Mouse (Mus musculus): ENCODE measurements around the gene Dnajb8.

Gene Dnajb8

DNA sequence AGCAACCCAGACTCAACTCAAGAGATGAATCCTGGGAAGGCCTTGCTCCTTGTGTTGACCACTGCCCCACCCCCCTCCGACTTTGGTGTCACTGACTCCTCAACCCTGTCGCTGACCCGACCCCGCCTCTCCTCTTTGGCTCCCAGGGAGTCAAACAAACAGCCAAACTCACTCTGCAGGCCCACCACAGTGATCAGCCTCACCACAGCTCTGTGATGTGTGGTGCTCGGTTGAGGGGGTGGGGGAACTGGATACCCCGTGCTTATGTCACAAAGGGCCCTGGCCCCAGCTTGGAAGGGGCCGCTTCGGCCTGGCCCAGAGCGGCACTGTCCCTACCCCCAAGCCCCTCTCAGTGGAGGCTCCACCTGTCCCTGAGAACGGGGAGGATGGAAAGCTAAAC lies at the start of gene Dnajb8:
Gene Dnajb8, plus strand, starts transcription at position 301 of the 400 bp plus-strand sequence.
- no peak for DNase-seq (ENCODE audit: low spot score)

DNA sequence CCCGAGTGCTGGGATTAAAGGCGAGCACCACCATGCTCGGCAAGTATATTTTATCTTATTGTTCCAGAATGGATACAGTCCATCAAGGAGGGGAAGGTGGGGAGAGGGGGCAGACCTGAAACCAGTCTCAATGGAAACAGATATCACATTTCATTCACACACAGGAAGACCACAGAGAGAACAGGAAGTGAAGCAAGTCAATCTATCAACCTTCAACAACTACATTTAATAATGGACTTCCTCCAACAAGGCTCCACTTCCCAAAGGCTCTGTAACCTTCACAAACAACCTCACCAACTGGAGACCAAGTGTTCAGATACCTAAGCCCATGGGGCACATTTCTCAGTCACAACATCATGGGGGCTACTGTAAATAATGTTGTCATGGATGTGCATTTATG lies 47.9 kb upstream of the Dnajb8 start:
- DNase-seq (ENCODE audit: low spot score) = no peak

DNA sequence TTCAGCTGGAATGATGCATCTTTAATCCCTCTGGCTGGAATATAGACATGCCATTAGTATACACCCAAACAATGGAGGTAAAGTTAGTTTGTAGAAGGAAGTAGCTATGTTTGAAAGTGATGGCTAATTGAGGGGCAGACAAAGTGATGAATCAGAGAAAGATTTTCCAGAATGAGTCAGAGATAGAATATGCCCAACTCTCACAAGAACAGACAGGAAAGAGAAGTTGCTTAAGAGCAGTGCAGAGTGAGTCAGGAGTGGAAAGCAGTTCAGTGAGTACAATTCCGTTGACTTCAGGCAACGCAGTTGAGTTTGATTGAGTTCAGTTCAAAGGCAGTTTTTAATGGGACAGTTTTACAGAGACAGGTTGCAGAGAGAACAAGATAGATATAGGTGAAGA lies 47.4 kb upstream of the Dnajb8 start:
- DNase-seq (ENCODE audit: low spot score) = no peak

DNA sequence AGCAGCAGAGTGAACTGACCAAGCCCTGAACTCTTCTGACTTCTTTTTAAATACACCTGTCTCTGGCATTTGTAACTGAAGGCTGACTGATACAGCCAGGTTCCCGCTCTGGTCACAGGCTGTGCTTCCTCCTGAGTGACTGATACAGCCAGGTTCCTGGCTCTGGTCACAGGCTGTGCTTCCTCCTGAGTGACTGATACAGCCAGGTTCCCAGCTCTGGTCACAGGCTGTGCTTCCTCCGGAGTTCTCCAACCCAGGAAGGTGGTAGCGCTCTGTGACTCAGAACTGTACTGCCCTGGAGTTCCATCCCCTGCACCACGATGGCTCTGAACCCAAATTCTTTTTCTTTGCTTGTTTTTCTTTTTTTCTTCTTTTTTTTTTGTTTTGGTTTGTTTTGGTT lies 37.4 kb upstream of the Dnajb8 start:
- no peak for DNase-seq (ENCODE audit: low spot score)

DNA sequence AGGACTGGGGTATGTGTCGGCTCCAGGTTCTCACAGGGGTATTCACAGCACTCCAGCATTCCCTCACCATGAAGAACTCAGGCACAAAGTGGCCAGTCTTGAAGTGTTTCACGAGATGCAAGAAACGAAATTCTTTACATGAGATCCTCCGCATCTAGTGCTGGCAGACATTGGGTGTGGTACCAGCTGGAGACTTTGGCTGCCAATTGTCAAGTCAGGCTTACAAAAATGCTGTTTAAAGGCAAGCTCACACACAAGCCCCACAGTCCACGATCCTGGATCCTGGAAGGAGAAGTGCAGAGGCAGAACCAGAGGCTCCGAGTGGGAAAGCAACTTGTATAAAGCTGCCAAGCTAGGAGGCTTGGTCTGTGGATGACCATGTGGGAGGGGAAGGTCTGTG lies 33.9 kb upstream of the Dnajb8 start:
- no peak for DNase-seq (ENCODE audit: low spot score)

DNA sequence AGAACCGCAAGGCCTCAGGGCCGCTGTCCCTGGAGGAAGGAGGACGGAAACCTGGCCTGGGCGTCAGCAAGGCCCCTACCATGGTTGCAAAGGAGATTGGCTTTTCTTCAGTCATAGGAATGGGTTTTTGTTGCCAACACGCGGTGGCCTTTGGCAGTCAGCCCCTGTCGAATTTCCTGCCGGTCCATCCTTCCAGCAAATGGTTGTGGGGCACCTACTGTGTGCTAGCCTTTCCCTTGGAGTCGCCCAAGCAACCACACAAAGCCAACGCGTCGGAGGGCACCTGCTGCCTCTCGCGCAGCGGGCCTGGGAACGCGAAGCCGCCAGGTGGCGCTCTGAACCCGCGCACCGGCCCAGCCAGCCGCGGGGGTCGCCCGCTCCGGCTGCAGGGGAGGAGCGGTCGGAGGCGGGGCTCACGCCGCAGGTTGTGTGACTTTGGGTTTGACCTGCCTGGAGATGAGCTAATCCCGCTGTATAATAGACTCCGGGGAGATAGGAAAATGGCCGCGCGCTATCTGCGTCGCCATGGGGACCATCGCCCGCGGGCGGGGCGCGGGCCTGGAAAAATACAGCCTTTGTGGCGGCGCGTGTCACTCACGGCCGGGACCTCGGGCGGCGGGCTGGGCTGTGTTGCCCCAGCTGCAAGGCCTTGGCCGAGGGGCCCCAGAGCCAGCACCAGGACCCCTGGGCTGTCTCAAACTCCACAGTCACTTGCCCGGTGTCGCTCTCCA lies 32.6 kb upstream of the Dnajb8 start:
- peak; percentile 77 for DNase-seq (ENCODE audit: low spot score)

DNA sequence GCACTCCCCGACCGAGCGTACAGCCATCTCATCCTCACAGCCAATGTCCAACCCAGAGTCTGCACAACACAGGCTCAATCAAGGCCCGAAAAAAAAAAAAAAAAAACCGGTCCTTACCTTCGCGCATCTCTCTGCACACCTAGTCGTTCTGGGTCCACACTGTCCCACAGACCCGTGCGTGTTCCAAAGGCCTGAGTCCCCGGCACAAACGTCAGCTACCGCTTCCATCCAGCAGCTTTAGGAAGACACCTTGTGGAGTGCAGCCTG lies 32.1 kb upstream of the Dnajb8 start:
- DNase-seq (ENCODE audit: low spot score) = no peak

DNA sequence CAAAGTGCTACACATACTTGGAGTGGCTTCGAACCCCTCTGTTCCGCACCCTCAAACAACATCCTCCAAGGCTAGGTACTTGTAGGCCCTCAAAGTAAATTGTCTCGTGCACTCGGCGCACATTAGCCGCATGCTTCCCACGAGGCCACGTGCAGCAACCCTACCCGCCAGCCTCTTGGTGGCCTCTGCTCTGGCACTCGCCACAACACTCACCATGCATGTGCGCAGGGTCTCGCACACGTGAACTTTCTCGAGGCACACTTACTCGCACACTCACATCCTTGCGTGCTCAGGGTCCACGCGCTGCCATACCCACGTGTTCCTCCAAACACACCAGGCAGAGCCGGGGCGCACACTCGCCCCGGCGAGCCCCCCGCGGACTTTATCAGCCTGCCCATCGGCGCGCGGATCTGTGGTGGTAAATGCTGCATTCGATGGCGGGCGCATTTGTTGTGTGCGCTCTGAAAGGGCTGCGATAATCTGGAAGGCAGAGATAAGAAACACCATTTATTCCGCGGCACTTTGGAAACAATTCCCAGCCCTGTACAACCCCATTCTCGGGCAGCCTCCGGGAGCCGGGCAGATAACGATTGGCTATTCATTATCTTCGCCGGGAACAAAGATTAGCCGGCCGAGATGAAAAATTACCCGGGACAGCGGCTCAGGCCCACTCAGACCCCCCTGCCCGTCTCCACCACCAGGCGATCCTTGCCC lies 31.6 kb upstream of the Dnajb8 start:
- peak; percentile 11 for DNase-seq (ENCODE audit: low spot score)

DNA sequence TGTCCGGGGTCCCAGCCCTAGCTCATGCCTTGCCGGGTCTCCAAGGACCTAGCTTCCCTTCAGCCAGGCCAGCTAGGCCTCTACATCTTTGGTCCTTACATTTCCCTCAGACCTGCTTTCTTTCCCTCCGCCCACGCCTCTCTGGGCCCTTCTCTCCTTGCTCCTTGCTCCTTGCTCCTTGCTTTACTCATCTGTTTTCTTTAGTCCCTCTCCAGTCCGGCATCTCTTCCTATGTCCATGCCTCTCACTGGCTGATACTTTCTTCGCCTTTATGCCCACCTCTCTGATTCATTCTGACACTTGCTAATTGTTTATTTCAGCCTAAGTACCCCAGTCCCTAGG lies 31.1 kb upstream of the Dnajb8 start:
- no peak for DNase-seq (ENCODE audit: low spot score)

DNA sequence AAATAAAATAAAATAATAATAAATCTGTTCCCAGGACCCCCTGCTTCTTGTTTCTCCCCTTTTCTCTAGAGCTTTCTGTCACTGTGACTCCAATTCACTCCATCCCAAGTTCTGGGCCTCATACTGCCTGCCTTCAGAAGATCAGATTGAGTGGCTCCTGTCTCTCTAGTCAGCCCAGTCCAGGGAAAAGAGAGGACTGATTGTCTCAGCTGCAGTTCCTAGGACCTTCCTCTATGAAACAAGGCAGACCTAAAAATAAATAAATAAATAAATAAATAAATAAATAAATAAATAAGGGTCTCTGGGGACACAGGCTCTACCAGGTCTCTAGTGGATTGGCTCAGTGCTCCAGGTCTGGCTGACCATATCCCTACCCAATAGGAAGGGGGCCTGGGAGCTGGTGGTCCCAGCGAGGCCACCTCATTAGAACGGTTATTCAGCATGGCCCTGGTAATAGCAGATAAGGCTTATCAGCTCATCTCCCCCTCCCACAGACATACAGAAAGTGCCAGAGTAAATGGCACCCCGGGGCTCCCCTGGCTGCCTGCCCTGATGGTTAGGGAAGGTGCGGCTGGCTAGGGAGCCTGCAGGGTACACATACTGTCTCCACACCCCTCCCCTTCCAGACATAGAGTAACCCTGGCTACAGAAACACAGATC lies 30.5 kb upstream of the Dnajb8 start:
- DNase-seq (ENCODE audit: low spot score) = no peak

DNA sequence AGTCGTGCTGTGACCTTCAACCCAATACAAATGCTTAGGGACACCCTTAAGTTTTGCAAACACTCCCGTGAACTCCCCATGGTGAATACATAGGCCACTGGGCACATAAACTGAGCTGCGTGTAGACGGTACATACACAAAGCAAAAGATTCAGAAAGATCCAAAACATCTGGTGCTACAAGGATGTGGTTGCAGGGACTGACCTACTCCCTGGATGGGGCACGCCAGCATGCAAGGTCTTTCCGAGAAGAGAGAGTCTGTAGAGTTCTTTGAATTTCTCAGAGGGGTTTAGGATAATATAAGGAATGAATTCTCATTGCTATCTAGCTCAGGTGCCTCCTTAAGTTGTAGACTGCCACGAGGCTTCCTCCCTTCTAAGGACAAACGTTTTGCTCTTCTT lies 29.3 kb upstream of the Dnajb8 start:
- DNase-seq (ENCODE audit: low spot score) = no peak

DNA sequence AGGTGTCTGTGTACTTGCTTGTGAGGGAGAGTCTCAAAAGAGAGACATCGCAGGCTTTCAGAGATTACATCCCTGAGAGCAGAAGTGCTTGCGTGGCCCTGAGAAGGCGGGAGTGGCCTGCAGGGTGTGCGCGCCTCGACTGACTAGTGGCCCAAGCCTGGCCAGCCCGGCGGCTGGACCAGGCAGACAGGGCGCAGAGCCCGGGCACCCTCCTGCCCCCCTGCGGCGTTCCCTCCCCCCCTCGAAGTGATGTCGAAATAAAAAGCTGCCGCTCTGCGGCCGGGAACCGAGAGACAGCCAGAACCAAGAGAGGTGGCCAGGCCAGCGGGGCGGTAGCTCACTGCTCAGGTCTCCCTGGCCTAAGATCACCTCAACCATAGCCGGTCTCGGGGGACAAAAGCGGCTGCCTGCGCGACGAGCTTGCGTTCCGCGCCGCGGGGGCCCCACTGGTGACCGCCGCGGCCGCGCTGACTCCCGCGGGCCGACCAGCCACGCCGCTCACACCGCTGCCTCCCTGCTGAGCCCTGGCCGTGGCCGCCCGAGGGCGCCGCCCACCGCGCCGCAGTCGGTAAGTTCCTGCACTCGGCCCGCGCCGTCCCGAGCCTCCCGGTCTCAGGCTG lies 28.5 kb upstream of the Dnajb8 start, which contains the start of gene Gata2:
Gene Gata2, plus strand, starts transcription at position 459 of the 620 bp plus-strand sequence.
- no peak for DNase-seq (ENCODE audit: low spot score)

DNA sequence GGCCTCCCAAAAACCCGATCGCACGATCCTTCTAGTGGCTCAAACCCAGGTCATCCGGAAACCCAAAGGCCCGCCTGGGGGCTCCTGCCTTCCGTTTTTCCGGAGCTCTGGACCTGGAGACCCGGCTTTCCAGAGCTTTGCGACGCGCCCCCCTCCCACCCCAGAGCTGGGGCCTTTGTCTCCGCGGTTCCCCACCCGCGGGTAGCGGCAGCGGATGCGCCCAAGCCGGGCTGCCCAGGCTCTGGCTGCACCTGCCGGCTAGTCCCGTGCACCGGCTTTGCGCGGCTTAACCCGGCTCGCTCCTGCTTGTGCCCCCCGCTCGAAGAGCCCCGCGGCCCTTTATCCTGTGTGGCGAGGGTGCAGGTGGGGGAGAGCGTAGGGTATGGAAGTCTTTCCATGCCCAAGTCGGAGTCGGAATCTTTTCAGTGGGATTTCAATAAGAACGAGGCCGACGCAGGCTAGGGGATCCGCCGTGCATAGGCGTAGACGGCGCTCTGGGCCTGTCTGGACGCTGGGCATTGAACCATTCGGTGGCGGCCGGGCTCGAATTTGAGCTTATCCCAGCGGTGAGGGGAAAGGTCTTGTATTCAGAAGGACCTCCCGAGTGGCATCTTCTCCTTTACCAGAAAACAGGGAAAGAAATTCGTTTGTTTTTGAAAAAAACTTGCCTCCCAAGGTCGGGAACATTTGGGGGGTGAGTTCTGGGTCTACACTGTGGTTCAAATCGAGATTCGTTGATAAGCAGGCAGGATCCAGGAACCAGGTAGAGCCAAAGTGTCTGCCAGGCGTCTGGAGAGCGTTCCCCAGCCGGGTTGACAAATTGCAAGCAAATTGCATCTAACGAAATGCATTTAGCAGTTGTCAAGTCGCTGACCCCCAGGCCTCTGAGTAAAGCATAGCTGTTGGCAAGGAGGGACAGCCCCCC lies 27.8 kb upstream of the Dnajb8 start:
- DNase-seq (ENCODE audit: low spot score) = no peak

DNA sequence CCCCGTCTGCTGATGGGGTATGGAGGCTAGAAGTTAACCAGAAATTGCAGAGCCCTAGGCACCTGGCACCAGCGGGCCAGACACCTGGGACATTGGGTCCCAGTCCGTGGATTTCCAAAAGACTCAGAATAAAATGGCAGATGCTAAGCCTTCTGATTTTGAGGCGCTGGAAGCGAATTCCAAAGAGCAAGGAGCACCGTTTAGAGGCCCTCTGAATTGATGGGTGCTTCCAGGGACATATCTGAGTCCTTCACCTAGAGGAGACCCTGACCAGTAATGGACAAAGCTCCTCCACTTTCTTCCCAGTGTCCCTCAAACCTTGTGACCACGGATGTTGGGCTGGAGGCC lies 27.1 kb upstream of the Dnajb8 start:
- DNase-seq (ENCODE audit: low spot score) = no peak

DNA sequence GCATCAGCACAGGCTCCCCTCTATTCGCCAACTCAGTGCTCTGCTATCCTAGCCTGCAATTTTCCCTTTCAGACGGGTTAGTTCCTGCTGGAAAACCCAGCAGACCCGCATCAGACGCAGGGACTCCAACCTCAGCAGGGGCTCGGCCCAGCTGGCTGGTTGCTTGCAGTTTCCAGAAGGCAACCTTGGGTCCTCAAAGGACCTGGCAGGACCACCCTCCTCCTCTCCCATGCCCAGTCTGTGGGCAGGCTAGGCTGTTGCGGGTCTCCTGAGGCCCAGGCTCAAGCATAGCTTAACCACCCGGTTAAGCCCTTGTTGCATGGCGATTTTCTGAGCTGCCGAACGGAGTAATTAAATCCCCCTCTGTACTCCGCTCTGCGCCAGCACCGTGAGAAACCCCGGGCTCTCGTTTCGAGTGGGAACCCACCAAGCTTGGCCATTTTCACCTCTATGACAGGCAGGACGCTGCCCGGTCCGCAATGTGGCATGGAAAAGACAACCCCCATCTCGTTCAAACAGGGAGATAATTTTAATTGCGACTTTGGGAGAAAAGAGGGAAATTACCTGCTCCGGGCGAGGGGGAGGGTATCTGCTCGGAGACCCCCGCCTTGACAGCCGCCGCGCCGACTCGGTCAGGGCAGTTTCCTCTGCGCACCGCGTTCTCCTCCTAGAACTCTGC lies 25.9 kb upstream of the Dnajb8 start:
- no peak for DNase-seq (ENCODE audit: low spot score)

DNA sequence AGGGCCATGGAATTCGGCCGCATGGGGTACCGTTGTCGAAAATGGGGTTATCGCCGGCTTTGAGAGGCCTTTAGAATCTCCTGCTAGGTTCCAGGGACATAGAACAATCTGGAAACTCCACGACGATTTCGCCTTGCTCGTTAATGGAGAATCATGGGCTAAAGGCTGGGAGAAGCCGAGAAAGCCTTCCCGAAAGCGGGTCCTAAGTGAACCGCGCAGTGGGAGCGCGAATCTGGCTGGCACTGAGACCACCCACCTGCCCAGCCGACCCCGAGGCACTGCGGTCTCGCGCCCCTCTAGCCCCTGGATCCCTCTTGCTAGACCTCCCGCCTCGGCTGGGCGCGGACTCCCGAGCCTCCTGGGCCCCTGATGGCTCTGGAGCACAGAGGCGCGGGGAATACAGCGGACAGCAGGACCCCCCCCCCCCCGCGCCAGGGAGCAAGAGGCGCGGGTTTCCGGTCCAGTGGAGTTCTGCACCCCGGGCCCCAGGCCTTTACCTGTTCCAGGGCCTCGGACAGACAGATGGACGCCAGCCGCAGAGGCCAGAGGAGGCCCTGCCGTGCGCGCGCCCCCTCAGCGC lies 25.2 kb upstream of the Dnajb8 start:
- no peak for DNase-seq (ENCODE audit: low spot score)

DNA sequence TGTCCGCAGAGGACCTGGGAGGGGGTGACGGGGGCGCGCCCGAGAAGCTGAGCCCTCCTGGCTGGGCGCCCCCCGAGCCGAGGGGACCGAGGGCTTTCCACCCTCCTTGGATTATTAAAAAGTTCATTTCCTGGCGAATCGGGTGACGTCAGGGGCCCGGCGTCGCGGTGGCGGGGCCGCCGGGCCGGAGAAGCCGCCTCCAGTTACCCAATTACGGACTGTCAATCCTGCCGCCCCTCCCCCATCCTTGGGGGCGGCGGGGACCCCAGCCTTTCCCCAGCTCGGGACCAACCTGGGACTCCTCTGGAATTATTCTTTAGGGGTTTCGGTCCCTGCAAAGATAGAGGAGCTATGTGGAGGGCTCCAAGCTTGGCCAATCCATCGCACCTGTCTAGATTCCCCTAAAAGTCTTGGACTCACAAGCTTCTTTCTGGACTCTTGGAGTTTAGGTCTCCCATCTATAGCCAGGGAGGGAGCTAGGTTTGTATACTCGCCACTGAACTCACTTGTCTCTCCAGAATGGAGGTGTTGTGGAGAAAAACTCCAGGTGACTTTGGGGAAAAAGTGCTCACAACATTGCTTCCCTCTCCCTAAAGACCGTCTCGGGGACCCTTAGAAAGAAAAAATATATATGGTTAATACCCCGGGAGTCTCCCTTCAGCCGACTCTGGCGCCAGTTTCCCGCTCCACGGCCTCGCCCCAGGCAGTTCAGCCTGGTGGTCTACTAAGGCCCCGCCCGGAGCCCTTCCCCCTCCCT lies 24.6 kb upstream of the Dnajb8 start:
- DNase-seq (ENCODE audit: low spot score) = no peak

DNA sequence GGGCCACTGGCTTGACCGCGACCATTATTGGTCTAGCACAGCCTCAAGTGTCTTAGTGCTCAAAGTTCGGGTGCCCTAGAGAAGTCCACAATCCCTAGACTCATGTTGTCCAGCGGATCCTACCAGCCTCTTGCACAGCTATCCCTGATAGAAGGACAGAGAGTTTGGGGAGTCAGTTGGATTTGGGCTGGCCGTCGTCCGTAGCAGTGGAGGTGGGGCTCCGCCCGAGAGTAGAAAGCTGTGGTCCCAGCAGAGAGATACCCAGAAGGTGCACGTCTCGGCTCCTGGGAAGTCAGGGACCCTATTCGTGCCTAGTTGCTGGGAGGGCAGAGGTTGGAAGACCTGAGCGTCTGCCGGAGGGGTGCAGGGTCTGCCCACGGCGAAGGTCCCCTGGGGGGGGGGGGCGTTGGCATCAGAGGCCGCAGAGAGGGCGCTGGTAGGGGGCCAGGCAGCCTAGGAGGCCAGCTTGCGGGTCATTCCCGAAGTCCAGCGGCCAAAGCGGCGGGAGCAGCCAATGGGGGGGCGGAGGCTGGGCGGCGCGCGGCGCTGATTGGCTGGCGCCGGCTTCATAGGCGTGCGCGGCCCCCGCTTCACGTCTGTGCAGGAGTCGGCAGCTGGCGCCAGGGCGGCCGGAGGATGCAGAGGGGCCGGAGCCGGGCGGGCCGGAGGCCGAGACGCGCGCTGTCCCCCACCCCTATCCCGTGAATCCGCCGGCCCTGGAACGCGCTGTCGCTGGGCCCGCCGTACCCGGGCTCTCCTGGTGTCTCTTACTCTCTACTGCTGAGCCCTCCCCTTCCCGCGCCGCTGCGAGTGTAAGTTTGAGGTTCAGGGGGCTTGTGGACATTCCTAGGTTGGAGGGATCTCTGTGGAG lies 23.8 kb upstream of the Dnajb8 start:
- DNase-seq (ENCODE audit: low spot score) = peak; percentile 87

DNA sequence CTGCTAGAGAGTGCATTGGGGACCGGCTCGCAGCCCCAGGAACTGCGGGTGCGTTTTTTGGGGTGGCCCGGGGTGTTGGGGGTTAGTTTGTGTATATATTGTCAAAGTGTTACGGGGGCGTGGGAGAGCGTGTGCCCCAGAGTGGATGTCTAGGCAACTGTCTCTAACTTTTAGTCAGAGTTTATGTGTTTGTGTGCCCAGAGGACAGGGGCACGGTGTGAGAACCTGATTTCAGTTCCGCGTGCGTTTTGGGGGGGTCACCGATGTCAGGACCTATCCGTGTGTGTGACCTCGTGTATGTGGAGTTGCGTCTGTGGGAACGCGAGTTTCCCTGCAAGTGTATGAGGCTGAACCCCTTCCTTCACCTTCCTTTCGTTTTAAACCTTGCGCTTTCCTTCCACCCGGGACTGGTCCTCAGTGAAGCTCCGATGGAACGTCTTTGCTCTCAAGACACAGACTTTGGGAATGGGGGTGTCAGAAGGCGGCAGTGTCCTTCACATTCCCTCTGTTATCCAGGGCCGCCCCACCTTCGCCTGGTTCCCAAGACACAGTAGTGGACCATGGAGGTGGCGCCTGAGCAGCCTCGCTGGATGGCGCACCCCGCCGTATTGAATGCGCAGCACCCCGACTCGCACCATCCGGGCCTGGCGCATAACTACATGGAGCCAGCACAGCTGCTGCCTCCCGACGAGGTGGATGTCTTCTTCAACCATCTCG lies 22.9 kb upstream of the Dnajb8 start:
- no peak for DNase-seq (ENCODE audit: low spot score)

Measured in ovary, postnatal 14 days (tissue).